Mouse (Mus musculus): ENCODE data around the gene Rpsa.
A peak's percentile ranks its signal among the peaks of the same experiment; 100 is the strongest.
"Not testable (repeated sequence)": the region's sequence is repeated elsewhere in the genome, so short reads cannot be mapped to it uniquely, and the experiment has no call there.

Gene Rpsa

DNA sequence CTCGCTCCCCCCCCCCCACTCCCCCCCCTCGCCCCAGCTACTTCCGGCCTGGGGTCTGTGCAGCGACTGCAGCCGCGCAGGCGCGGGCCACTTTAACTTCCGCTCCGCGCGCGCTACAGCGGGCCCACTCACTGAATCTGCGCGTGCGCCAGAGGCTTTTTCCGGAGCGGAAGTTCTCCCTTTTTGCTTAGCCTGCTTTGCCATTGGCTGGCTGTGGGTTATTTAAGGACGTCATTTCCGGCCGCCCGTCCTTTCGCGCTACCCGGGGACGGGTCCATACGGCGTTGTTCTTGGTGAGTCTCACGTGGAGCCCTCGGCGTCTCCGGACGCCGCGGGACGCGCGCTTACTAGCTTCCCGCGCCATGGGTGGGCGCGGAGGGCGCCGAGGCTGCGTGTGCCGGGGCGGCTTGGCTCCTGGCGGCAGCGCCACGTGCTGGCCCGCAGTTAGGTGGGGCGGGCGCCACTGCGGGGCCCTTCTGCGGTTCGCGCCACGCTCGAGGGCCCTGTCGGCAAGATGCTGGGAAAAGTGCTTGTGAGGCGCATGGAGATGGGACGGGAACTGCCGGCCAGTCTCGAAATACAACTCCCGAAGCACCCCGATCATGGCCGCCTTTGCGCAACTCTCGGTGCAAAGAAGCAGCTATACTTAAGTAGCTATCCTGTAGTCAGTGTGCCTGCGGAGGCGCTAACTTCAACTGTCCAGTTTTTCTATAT lies at the start of gene Rpsa:
Rpsa (plus strand) TSS at position 152 of the 714 bp plus-strand sequence.
- DNase-seq (ENCODE audit: low spot score in 2 of 2), result peak; percentile 98 to 99

DNA sequence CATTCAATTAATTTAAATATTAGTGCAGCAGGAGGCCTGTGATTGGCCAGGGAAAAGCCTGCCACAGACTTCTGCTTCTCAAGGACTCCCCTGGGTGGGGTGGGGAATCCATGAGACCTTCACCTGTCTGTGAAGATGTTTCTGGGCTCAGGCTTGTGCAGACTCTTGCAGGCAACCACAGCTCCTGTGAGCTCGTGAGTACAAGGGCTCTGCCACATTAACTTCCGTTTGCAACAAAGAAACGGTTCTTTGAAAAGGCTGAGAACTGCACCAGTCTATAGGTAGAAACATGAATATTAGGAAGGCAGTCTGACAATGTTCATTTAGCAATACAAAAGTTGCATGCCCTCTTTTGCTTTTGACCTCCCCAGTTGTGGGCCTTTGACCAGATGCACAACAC lies 49.2 kb upstream of the Rpsa start:
- no peak for DNase-seq (ENCODE audit: low spot score in 2 of 2)

DNA sequence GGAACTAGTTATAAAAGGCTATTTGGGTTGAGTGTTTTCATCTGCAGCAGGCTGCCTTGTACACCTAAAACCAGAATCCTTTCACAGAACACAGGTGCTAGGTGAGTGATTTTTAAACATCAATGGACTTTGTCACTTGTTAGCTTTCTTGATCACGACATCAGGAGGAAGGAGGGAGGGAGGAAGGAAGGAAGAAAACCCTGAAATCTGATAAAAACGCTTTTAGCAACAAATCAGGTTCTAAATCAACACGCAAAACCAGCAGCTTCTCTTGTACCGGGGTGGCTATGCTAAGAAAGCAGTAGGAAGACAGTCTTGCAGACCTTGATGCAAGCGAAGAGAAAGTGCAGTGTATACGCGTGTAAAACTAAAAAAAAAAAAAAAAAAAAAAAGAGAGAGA lies 47.6 kb upstream of the Rpsa start:
- no peak for DNase-seq (ENCODE audit: low spot score in 2 of 2)

DNA sequence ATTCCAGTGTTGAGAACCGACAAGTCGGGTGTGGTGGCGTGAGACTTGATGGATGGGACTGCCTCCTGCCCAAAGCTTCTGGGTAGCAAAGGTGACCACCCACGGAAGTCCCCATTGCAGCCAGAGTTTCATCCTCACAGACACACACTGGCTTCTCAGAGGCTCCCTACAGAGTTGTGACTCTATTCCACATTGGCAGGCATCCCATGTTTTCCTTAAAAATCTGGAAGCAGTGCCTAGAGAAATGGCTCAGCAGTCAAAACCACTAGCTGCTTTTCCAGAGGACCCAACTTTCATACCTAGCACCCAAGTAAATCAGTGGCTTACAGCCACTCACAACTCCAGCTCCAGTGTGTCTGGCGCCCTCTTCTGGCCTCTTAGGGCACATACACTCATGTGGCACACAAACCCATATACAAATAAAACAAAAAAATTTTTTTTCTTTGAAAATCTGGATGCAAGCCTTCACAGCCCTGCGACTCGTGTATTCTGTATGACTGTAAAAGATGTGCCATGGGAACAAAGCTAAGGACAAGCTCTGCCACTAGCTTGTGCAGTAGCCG lies 46.9 kb upstream of the Rpsa start:
- peak; percentile 59 to 70 for DNase-seq (ENCODE audit: low spot score in 2 of 2)

DNA sequence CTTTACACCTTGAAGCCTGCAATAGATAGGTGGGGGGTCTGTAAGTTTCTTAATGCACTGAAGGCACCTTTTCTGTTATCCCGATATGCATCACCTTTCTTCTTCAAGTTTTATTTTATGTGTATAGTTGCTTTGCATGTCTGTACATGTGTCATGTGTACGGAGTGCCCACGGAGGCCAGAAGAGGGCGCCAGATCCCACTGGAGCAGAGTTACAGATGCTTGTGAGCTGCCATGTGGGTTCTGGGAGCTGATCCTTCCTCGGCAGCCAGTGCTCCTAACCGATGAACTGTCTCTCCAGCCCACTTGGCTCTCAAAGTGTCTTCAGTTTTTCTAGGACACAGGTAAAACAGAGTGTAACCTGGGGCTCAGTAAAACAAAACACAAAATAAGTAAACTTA lies 46.2 kb upstream of the Rpsa start:
- no peak for DNase-seq (ENCODE audit: low spot score in 2 of 2)

DNA sequence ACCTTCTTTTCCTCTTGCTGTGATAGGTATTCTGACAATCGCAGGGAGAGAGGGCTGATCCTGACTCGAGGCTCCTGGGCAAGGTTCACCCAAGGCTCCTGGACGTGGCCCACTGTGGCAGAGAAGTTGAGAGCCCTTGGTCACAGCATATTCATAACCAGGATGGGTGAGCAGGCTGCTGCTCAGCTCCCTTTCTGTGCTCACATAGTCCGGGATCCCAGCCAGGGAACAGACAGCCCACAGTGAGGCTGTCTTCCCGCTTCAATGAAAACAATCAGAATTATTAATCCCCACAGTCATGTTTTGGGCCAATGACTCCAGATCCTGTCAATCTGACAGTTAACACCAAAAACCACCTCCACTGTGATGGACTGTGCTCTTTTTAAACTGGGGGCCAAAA lies 45.5 kb upstream of the Rpsa start:
- DNase-seq (ENCODE audit: low spot score in 2 of 2), result peak; percentile 54 to 72

DNA sequence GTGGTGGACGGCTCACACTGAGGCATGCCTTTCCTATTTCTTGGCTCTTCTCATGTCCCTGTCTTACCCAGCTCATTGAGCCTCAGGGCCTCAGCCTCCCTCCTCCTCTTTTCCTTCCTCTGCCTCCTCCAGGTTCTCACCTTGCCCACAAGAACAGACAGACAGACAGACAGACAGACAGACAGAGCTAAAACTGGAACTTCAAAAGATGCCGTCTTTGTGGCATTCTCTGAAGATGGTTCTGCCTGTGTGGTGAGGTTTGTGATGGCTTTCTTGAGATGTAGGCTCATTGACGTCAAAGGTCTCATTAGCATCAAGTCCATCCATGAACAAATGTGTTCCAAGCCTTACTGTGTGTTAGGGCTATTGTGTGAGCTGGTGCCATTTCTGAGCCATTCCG lies 44.8 kb upstream of the Rpsa start:
- no peak for DNase-seq (ENCODE audit: low spot score in 2 of 2)

DNA sequence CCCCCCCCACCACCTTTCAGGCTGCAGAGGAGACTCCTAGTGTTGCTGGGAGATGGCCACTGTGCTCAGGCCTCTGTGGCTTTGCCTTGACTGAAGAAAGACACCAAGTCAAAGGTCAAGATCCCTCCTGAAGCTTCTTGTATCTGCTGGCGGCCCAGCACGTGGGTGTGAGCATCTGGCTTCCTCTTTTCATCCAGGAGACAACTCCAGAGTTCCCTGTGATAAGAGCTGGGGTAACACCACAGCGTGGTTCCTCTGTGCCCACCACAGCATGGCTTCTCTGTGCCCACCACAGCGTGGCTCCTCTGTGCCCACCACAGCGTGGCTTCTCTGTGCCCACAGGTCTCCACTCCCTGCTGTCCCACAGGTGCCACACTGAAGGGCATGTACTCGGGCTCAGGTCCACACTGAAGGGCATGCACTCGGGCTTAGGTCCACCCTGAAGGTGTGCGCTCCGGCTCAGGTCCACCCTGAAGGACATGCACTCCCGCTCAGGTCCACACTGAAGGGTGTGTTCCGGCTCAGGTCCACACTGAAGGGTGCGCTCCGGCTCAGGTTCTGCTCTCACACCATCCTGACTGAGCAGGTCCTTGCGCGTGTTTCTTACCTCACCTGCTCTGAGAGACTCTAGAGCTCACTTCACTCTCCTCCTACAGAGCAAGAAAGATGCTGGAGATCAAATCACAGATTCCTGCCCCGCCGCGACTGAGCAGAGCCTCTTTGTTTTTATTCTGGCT lies 44.2 kb upstream of the Rpsa start:
- DNase-seq (ENCODE audit: low spot score in 2 of 2), result no peak

DNA sequence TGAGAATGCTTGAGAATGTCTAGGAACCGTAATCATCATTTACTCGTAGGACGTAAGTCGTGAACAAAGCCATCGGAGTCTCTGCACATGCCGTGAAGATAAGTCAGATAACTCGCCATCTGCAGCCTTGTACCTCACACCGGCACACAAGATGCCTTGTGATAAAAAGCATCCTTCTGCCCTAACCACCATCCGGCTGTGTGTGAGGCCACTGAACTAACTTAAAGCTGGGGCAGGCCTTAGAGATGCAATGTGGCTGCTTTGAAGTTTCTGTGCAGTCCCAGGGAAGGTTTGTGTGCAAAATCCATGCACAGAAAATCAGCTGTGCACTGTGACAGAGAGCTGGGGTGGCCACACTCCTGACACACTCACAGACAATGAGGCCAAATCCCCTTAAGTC lies 43.1 kb upstream of the Rpsa start:
- no peak for DNase-seq (ENCODE audit: low spot score in 2 of 2)

DNA sequence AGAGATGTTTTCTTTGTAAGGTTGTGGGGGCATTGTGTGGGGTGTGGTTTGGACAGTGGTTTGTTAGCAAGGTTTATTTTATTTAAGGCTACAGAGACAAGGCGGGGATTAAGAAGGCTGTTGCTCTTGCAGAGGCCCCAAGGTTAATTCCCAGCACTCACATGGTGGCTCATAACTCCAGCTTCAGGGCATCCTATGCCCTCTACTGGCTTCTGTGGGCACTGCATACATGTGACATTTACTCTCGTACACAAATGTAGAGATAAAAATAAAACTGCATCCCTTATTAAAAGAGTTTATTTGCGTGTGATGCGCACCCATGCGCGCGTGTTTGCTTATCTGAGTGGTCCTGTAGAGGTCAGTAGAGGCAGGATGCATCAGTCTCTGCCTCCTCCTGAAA lies 38.4 kb upstream of the Rpsa start:
- DNase-seq (ENCODE audit: low spot score in 2 of 2), result no peak

DNA sequence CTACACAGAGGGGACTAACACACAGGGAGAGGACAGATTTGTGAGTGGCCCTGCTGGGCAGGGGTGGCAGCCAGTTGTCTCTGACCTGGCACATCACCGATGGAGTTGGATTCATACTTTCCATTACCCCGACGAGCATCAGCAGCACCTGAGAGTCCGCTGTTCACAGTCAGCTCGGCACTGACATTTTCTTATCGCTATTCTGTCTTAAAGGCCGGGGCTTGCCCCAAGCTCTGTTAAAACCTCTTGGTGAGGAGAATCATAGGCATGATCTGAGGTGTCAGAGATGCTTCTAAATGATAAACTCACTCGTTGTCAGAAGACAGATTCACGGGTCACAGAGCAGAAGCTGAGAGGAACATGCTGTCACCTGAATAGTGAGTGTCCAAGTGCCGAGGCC lies 36.4 kb upstream of the Rpsa start:
- DNase-seq (ENCODE audit: low spot score in 2 of 2), result no peak

DNA sequence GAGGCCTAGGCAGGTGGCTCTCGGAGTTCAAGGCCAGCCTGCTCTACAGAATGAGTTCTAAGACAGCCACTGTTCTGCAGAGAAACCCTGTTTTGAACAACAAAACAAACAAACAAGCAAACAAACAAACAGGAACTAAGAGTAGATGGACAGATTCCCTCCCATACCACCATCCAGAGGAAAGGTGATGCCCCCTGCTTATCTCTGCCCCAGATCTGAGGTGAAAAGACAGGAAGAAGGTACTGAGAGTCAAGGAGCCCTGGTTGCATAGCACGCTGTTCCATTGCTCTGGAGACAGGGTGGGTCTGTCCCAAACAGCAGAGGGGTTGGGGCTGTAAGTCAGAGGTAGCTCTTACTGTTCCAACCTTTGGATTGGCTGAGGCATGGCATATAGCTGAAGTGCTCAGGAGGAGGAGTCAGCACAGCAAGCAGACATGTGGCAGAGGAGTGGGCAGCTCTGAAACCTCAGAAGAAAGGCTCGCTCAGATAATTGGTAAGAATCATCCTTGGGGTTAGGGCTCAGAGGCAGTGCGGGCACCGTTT lies 35.7 kb upstream of the Rpsa start, which contains the start of gene Ccr8:
Ccr8 (plus strand) TSS at position 419 of the 543 bp plus-strand sequence.
- DNase-seq (ENCODE audit: low spot score in 2 of 2), result no peak

DNA sequence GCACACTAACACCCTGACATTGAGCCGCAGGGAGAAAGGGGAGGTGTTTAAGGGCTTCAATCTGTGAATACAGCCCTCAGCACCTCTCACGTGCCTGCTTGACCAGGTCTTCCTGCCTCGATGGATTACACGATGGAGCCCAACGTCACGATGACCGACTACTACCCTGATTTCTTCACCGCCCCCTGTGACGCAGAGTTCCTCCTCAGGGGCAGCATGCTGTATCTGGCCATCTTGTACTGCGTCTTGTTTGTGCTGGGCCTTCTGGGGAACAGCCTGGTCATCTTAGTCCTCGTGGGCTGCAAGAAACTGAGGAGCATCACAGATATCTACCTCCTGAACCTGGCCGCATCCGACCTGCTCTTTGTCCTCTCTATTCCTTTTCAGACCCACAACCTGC lies 33.8 kb upstream of the Rpsa start:
- DNase-seq (ENCODE audit: low spot score in 2 of 2), result no peak

DNA sequence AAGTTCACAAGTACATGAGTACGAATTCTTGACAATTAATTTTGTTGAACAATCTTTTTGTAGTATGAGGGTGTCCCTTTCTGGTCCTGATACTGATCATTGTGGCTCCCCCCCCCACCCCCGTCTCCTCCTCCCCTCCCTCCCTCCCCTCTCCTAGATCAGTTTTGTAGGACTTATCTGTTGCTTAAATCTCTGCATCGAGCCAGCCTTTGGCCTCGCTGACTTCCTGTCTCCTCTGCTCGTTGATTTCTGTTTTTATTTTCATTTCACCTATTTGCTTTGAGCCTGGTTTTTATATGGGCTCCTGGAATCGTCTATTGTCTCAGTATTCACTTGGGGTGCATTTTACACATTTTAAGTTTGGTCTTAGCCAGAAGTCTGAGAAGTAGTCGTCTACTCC lies 31.6 kb upstream of the Rpsa start:
- no peak for DNase-seq (ENCODE audit: low spot score in 2 of 2)

DNA sequence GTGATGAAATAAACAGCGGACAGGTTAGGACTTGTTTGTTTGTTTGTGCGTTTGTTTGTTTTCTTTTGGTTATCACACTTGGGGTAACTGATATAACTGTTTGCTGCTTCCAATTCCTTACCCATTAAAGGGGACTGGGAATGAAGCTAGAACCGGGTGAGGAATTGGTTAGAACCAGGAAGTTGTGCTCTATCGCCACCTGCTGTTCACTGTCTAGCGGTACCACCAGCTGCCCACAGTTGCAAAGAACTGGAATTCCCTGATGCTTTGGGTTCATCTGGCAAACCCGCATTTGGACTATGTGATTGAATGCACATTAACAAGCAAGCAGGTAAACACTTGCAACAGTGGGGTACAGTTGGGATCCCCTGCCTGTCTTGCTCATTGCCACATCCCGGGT lies 28.8 kb upstream of the Rpsa start:
- peak; percentile 73 to 84 for DNase-seq (ENCODE audit: low spot score in 2 of 2)

DNA sequence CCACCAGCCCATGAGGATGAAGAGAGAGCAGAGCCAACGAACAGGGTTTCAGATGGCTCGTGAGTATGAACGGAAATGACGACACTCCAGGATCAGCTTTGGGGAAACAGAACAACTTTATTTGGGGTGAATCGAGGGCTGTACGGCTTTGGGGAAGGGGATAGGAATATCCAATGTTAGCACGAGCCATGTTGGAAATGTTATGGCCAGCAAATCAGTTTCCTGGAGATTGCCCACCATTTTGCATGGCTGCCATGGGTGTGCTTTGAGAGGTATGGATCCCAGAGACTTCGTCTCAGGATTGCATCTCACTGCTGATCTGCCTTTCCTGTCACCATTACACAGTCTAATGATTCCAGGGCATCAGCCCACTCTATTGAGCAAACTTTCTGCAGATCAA lies 28.2 kb upstream of the Rpsa start:
- no peak for DNase-seq (ENCODE audit: low spot score in 2 of 2)

DNA sequence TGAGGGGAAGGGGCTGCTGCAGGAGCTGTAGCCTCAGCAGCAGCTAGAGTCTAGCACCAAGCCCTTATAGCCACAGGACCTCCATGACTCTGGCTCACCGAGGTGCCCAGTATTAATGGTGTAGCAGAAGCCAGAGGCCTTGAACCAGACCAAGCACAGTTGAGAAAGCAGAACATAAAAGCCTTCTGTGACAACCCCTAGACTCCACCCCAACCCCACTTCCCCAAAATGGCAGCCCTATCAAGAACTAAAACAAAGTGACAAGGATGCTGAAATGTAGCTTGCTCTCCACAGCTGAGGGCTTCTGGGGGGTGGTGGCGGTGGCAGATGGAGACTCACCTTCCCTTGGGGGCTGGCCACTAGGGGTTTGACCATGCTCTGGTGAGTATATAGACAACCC lies 26.3 kb upstream of the Rpsa start:
- DNase-seq (ENCODE audit: low spot score in 2 of 2), result no peak

DNA sequence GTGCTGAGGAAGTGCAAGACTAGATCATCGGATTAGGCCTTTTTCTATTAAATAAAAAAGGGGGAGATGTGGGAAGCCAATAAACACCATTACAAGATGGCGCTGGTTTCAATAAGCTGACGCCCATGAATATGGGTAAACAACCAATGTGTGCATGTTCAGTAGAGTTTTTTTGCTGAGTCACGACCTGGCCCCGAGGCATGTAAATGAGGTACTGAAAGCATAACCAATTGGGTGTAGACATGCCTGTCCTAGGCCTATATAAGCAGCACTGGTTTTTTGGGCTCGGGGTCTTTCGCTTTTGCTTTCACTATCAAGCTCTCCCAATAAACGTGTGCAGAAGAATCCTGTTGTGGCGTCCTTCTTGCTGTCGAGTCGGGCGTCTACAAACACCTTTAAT lies 18.5 kb upstream of the Rpsa start:
- not testable (repeated sequence) for DNase-seq (ENCODE audit: low spot score in 2 of 2)

DNA sequence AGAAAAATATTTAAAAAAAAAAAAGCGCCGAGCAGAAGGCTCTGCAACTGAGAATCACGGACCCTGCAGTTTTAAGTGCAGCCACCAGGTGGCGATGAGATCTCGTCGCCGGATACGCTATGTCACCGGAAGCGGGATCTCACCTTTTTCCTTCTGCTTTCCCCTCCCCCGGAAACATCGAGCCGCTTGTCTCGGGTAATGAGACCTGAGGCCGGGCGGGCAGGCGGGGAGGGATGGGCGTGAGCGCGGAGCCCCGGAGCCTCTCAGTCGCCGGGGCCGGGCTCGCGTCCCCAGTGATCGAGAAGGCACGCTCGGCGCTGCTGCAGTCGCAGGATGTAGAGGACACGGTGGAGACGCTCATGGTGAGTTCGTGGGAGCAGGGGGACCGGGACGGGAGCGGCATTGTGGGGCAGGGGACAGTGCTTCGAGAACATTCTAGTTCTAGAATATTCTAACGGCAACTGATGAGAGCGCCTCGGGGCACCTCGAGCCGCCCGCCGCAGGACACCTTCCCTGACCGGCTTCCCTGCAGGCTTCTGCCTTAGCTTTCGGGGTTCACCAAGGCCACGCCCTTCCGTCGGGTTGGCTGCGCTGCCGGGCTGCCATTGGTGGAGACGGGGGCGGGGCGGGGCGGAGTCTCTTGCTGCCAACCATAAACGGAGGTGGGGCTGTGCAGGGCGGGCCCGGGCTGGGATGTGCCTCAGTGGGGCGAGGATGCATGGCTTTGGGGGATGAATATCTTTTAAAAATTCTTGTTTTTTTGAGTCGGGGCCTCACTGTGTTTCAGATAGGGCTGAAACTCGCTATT lies 17.1 kb upstream of the Rpsa start, which contains the start of gene Slc25a38:
Slc25a38 (plus strand) TSS at position 164 of the 808 bp plus-strand sequence.
- peak; percentile 98 for DNase-seq (ENCODE audit: low spot score in 2 of 2)

DNA sequence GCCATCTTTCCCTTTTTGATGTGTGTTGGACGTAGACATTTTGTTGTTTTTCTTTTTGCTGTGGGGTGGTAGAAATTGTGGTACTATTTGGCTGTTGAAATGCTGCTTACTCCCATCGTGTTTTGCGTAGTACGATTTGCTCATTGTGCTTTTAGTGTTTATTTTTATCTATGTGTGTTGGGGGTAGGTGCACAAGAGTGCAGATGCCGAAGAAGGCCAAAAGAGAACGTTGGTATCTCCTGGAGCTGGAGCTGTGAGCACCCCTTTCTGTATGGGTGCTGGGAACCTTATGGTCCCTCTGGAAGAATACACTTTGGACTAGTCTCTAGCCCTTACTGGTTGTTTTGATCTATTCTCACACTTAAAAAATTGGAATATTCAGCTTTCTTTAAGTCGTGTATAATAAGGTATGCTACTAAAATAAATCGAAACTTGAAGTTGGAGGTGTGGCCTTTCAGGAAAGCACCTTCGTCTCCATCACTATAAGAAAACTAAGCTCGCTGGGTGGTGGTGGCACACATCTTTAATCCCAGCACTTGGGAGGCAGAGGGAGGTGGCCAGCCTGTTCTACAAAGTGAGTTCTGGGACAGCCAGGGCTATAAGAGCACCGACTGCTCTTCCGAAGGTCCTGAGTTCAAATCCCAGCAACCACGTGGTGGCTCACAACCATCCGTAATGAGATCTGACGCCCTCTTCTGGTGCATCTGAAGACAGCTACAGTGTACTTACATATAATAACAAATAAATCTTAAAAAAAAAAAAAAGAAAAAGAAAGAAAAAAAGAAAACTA lies 16.1 kb upstream of the Rpsa start:
- no peak for DNase-seq (ENCODE audit: low spot score in 2 of 2)

DNA sequence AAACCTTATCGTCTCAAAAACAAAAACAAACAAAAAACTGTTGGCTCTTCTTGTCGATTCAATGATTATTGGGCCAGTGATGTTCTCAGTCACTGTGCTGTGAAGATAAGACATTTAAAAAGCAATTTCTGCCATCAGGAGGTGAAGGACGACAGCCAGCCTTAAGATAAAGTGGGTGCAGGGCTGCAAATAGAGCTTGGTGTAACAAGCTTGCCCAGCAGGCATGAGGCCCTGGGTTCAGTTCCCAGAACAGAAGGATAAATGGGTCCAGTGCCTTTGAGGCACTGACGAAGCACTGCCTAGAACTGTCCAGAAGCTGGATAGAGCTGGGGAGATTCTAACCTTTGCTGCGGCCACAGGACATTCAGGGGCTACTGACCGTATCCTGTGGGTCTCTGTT lies 15.0 kb upstream of the Rpsa start:
- DNase-seq (ENCODE audit: low spot score in 2 of 2), result no peak

Data from right cerebral cortex, postnatal 10 days (tissue).